Comparison of ENCODE assay signal across 1 mouse cellular context in genomic region chr2:119287372-119287771, GRCm38 (mm10).
TF ChIP-seq lines count a peak whose summit lies in the region.

No protein-coding gene starts in this region.

TF ChIP-seq in CH12.LX, 34 proteins besides CTCF, POLR2A, EP300 and RAD21:
- TF ChIP-seq HCFC1 (IDR thresholded peaks at IDR 0.05; ENCODE audit: low read depth, low read length), result no peak
- TF ChIP-seq UBTF (IDR thresholded peaks at IDR 0.05; ENCODE audit: low read depth, low read length), result no peak
- no peak for TF ChIP-seq CHD1 (IDR thresholded peaks at IDR 0.05; ENCODE audit: low read depth, low read length)
- TF ChIP-seq USF1 (IDR thresholded peaks at IDR 0.05; ENCODE audit: low read depth, low read length), result peak; percentile 56
- no peak for TF ChIP-seq ZC3H11A (IDR thresholded peaks at IDR 0.05; ENCODE audit: low read depth, low read length)
